In genomic region chr6:13677141-13677761, GRCm38 (mm10) we compare ENCODE assay signal across 8 mouse cellular contexts. TPM values are rescaled to one million over a fixed set of nuclear protein-coding genes. Genes with fewer than 3 reads are reported as not detected.
A peak's percentile ranks its signal among the peaks of the same experiment; 100 is the strongest.
DNase-seq lines count a peak whose midpoint lies in the region; ATAC-seq and TF ChIP-seq lines count a peak whose summit lies in the region.

No protein-coding gene starts in this region.

- peak; percentile 29 to 59 for DNase-seq in left cerebral cortex, adult 18-20 months (ENCODE audit: low spot score in 2 of 2)
- no peak for DNase-seq in left cerebral cortex, adult 11 months (ENCODE audit: low spot score)
- peak; percentile 75 to 78 for DNase-seq in cerebellum, adult 2 months
- DNase-seq in forebrain, postnatal 0 days, result peak; percentile 69
- peak; percentile 51 to 54 for DNase-seq in left cerebral cortex, postnatal 25 days (ENCODE audit: low spot score in 2 of 2)
- DNase-seq in midbrain, embryonic 10.5 days (ENCODE audit: low spot score), result no peak
- DNase-seq in spleen, postnatal 10 days (ENCODE audit: low spot score in 2 of 2), result peak; percentile 51 to 52

- H3K4me1 ChIP-seq in cerebellum, adult 2 months (ENCODE audit: control insufficient read depth, insufficient read depth, low read length), result peaks cover 3% of the 10 kb centered on the region; the same call in 1 of the 2 replicates
- H3K4me1 ChIP-seq in forebrain, postnatal 0 days (ENCODE audit: insufficient read depth), result peaks cover 14% of the 10 kb centered on the region; the same call in 1 of the 2 replicates
- H3K4me1 ChIP-seq in hindbrain, embryonic 12.5 days, result peaks cover 5% of the 10 kb centered on the region; the same call in 1 of the 2 replicates
- H3K4me1 ChIP-seq in midbrain, embryonic 10.5 days, result peaks cover 32% of the 10 kb centered on the region

- H3K36me3 ChIP-seq in forebrain, postnatal 0 days (ENCODE audit: insufficient read depth), result no peaks in the 10 kb centered on the region
- H3K36me3 ChIP-seq in hindbrain, embryonic 12.5 days, result no peaks in the 10 kb centered on the region
- H3K36me3 ChIP-seq in midbrain, embryonic 10.5 days, result peaks cover 5% of the 10 kb centered on the region; the same call in 1 of the 2 replicates

- peak overlapping the region; percentile 71 for H3K4me2 ChIP-seq in forebrain, postnatal 0 days (ENCODE audit: low read depth)
- H3K4me2 ChIP-seq in hindbrain, embryonic 12.5 days (replicated peaks), result peak overlapping the region; percentile 82

- H3K9ac ChIP-seq in forebrain, postnatal 0 days, result peak overlapping the region; percentile 97
- H3K9ac ChIP-seq in hindbrain, embryonic 12.5 days, result peak overlapping the region; percentile 96

- peak overlapping the region; percentile 70 for H3K27ac ChIP-seq in cerebellum, adult 2 months (ENCODE audit: insufficient read depth, low read length)
- peak overlapping the region; percentile 94 for H3K27ac ChIP-seq in forebrain, postnatal 0 days (ENCODE audit: low read depth, low read length)
- H3K27ac ChIP-seq in hindbrain, embryonic 12.5 days, result peak overlapping the region; percentile 96
- peak overlapping the region; percentile 96 for H3K27ac ChIP-seq in midbrain, embryonic 10.5 days (replicated peaks)

- TF ChIP-seq CTCF in cerebellum, adult 2 months (IDR thresholded peaks at IDR 0.05; ENCODE audit: borderline replicate concordance, insufficient read depth, low read depth, low read length), result no peak
- TF ChIP-seq CTCF in forebrain, postnatal 0 days (IDR thresholded peaks at IDR 0.05; ENCODE audit: low read depth), result no peak; the same call in 1 of the 2 replicates

- peak overlapping the region; percentile 68 for H3K4me3 ChIP-seq in cerebellum, adult 2 months (replicated peaks; ENCODE audit: insufficient read depth, low read depth, low read length)
- H3K4me3 ChIP-seq in forebrain, postnatal 0 days (ENCODE audit: low read depth, low read length), result peak overlapping the region; percentile 97
- H3K4me3 ChIP-seq in hindbrain, embryonic 12.5 days, result peak overlapping the region; percentile 90
- H3K4me3 ChIP-seq in midbrain, embryonic 10.5 days, result peak overlapping the region; percentile 93

- intact Hi-C loops in left cerebral cortex, postnatal 25 days (cut with DNase I), result loop anchor here (5.0 to 10.0 kb wide), 2 partner anchors 160 to 382 kb away; partner anchors contain the start of gene Gpr85

- H3K9me3 ChIP-seq in forebrain, postnatal 0 days (ENCODE audit: low read length), result no peaks in the 10 kb centered on the region
- no peaks in the 10 kb centered on the region for H3K9me3 ChIP-seq in hindbrain, embryonic 12.5 days (replicated peaks)
- H3K9me3 ChIP-seq in midbrain, embryonic 10.5 days (replicated peaks), result no peaks in the 10 kb centered on the region

- ATAC-seq in forebrain, postnatal 0 days, result peak; percentile 57
- ATAC-seq in hindbrain, embryonic 12.5 days (ENCODE audit: low FRiP score), result peak; percentile 88

- no peaks in the 10 kb centered on the region for H3K27me3 ChIP-seq in cerebellum, adult 2 months (ENCODE audit: control insufficient read depth, insufficient read depth, low read length)
- H3K27me3 ChIP-seq in forebrain, postnatal 0 days (ENCODE audit: insufficient read depth, low read length), result no peaks in the 10 kb centered on the region
- no peaks in the 10 kb centered on the region for H3K27me3 ChIP-seq in hindbrain, embryonic 12.5 days
- no peaks in the 10 kb centered on the region for H3K27me3 ChIP-seq in midbrain, embryonic 10.5 days (ENCODE audit: low read depth, poor library complexity, severe bottlenecking)

- no peak for TF ChIP-seq POLR2A in cerebellum, adult 2 months (IDR thresholded peaks at IDR 0.05; ENCODE audit: borderline replicate concordance, insufficient read depth, low read length)

- 1% methylated on average over 43 of the region's 43 CpGs for WGBS in cerebellum, adult 2 months
- under 1% methylated on average over 43 of the region's 43 CpGs for WGBS in forebrain, postnatal 0 days
- under 1% methylated on average over 37 of the region's 43 CpGs for WGBS in hindbrain, embryonic 12.5 days
- under 1% methylated on average over 41 of the region's 43 CpGs for WGBS in midbrain, embryonic 10.5 days

RNA-seq across cellular contexts. Expression of gene Bmt2, which starts 0.5 kb away (rescaled TPM):
- total RNA-seq in left cerebral cortex, adult 18-20 months (2021), result 10 to 100 TPM; 24.5 to 29.2 TPM
- polyA plus RNA-seq in cerebellum, adult 2 months (2012; rRNA removed), result 13.2 and 13.3 TPM in 2 replicates
- 37.2 and 38.9 TPM in 2 replicates for total RNA-seq in forebrain, postnatal 0 days (2014; rRNA removed)
- 7.0 and 11.8 TPM in 2 replicates for polyA plus RNA-seq in forebrain, postnatal 0 days (2015; fragmentation: Nextera tagmentation; extraction: Ambion mirVana)
- 23.8 and 25.7 TPM in 2 replicates for polyA plus RNA-seq in hindbrain, embryonic 12.5 days (2016; fragmentation: Nextera tagmentation; extraction: Ambion mirVana)
- total RNA-seq in left cerebral cortex, postnatal 25 days (2021), result 10 to 100 TPM; 27.0 to 28.5 TPM
- polyA plus RNA-seq in midbrain, embryonic 10.5 days (2016; fragmentation: Nextera tagmentation; extraction: Ambion mirVana), result 21.3 and 22.4 TPM in 2 replicates

Comparison
In these comparisons a context has a peak if more than half of its experiments do, and no peak if none do; other contexts are left out.
1. DNase-seq: peak in left cerebral cortex, adult 18-20 months (2 of 2), cerebellum, adult 2 months (2 of 2), forebrain, postnatal 0 days (single experiment), left cerebral cortex, postnatal 25 days (2 of 2) and spleen, postnatal 10 days (2 of 2); none in left cerebral cortex, adult 11 months (single experiment) and midbrain, embryonic 10.5 days (single experiment).
2. Peak in every context shown above with its lines, with median percentiles within 50 percentile points of each other: H3K27ac ChIP-seq and H3K4me3 ChIP-seq.